Mouse (Mus musculus) heart, embryonic 12.5 days (tissue): ENCODE measurements at regions not wholly inside any gene's neighbourhood (a gene's known extent, or its start where the extent isn't known, plus 50 kb on each side); places are given as distances from the start of the nearest gene placed in this dataset.
A peak's percentile ranks its signal among the peaks of the same experiment; 100 is the strongest.

Experiments used
- ATAC-seq: fragments of 200-750 bp; cut with Nextera tagmentation; 2 replicates; pipeline ENCODE4 v1.8.0; 2017; ENCODE audit warnings: moderate TSS enrichment, moderate library complexity; ENCODE audit not compliant: insufficient number of reproducible peaks, low FRiP score
- H3K27ac ChIP-seq: fragments of 300-500 bp; sonication (generic); 2 replicates; pipeline ENCODE4 v1.5.1; 2016; ENCODE audit warnings: mild to moderate bottlenecking, moderate library complexity; ENCODE audit not compliant: poor library complexity, severe bottlenecking
- H3K27me3 ChIP-seq: fragments of 300-500 bp; sonication (generic); replicated peaks from 2 replicates; pipeline ENCODE4 v1.6.1; 2016; ENCODE audit warnings: mild to moderate bottlenecking, moderate library complexity
- H3K36me3 ChIP-seq: fragments of 300-500 bp; sonication (generic); 2 replicates; pipeline ENCODE4 v1.6.1; 2016; ENCODE audit warnings: mild to moderate bottlenecking, moderate library complexity
- H3K4me1 ChIP-seq: fragments of 300-500 bp; sonication (generic); replicated peaks from 2 replicates; pipeline ENCODE4 v1.6.1; 2016; ENCODE audit warnings: mild to moderate bottlenecking
- H3K4me2 ChIP-seq: fragments of 300-500 bp; sonication (generic); 2 replicates; pipeline ENCODE4 v1.6.1; 2016; ENCODE audit warnings: mild to moderate bottlenecking, moderate library complexity
- H3K4me3 ChIP-seq: fragments of 300-500 bp; sonication (generic); 2 replicates; pipeline ENCODE4 v1.5.1; 2016; ENCODE audit warnings: mild to moderate bottlenecking
- H3K9ac ChIP-seq: fragments of 300-500 bp; sonication (generic); 2 replicates; pipeline ENCODE4 v1.6.1; 2016; ENCODE audit warnings: mild to moderate bottlenecking, moderate library complexity
- H3K9me3 ChIP-seq: fragments of 300-500 bp; sonication (generic); replicated peaks from 2 replicates; pipeline ENCODE4 v1.6.1; 2016; ENCODE audit warnings: mild to moderate bottlenecking, moderate library complexity
- WGBS: fragments of 180-500 bp; shearing (Covaris S2); methylation state at CpG from one replicate; pipeline ENCODE4 v1.1.7; 2016; 5-methylcytosine and 5-hydroxymethylcytosine counted together

DNA sequence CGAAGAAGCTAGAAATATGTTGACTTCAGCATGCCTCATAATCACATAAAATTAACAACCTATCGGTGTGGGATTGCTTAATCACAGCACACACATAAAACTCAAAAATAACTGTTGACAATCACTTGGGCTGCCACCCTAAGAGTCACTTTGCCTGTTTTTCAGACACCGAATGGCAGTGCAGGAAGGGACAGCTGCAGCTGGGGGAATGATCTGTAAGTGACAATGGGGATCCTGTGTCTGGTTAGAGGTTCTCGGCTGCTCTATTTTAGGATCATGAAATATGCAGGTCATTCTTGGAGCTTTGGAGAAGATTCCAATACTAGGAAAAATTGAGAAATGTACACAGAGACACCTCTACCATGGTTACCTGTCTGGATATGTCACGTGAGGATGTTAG, 54.4 kb upstream of the Tcf12 start:
- H3K9ac ChIP-seq, result no peak overlapping the region
- no peaks in the 10 kb centered on the region for H3K36me3 ChIP-seq
- ATAC-seq, result no peak
- H3K4me2 ChIP-seq, result no peak overlapping the region
- no peaks in the 10 kb centered on the region for H3K9me3 ChIP-seq
- H3K4me1 ChIP-seq, result 0 out of 2 replicates have a peak, but pooled peaks cover 13% of the 10 kb centered on the region
- H3K27me3 ChIP-seq, result no peaks in the 10 kb centered on the region
- H3K27ac ChIP-seq, result no peak overlapping the region
- 65% methylated on average over 5 of the region's 5 CpGs for WGBS
- H3K4me3 ChIP-seq, result no peak overlapping the region

- Histone ChIP-seq H3K27ac (no peak overlapping the region), H3K27me3 (no peaks in the 10 kb centered on the region), H3K9me3 (no peaks in the 10 kb centered on the region), H3K4me3 (no peak overlapping the region), H3K36me3 (no peaks in the 10 kb centered on the region), H3K4me2 (no peak overlapping the region), H3K9ac (no peak overlapping the region), H3K4me1 (0 out of 2 replicates have a peak, but pooled peaks cover 13% of the 10 kb centered on the region)
- no peak for ATAC-seq
- 60% methylated on average over 5 of the region's 5 CpGs for WGBS
Observed at GRCm38 (mm10) chr9:72166611-72167010, 54.9 kb upstream of the Tcf12 start.

DNA sequence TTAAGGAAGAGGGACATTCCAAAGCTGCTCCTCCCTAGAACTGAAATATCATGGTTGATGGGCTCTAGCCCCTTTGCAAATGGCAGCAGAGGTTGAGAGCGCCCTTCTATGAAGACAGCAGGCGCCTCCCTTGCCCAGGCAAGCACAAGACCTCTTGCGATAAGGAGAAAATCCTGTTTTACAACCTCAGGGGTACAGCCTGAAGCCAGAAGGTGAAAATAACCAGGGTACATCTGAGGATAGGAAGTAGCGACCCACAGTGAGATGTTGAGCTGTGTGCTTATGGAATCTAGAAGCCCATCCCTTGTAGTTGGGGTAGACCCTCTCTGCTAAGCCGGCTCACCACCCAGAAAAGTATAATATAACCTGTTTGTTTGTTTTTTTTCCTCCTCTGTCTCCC, 57.6 kb upstream of the Tcf12 start:
- H3K4me1 ChIP-seq, result 0 out of 2 replicates have a peak, but pooled peaks cover 13% of the 10 kb centered on the region
- H3K9ac ChIP-seq, result peak overlapping the region; percentile 42; the same call in 1 of the 2 replicates
- WGBS, result 40% methylated on average over 5 of the region's 5 CpGs
- peak overlapping the region; percentile 76 for H3K4me2 ChIP-seq
- H3K9me3 ChIP-seq, result no peaks in the 10 kb centered on the region
- ATAC-seq, result no peak
- no peaks in the 10 kb centered on the region for H3K36me3 ChIP-seq
- peak overlapping the region; percentile 34 for H3K27ac ChIP-seq
- H3K27me3 ChIP-seq, result no peaks in the 10 kb centered on the region
- H3K4me3 ChIP-seq, result peak overlapping the region; percentile 51

DNA sequence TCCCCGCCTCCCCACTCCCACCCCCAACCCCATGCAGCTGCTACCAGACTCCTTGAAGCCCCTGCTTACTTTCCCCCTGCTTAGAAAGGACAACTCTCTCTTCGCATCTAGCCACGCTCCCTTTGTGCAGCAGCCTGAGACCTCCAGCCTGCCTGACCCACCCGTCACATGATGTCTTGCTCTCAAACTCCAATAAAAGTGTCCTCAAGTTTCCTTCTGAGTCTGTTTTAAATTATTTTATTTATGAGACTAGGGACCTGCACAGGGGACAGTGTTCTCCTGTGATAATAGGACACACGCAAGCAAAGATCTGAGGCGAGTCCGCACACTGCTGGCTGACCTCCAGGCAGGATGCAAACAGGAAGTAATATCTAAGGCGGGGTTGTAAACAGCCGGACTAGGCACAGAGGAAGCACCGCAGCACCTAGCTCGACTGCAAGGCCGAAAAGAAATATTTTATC, 58.1 kb upstream of the Tcf12 start:
- no peaks in the 10 kb centered on the region for H3K36me3 ChIP-seq
- H3K4me3 ChIP-seq, result peak overlapping the region; percentile 51
- peak overlapping the region; percentile 76 for H3K4me2 ChIP-seq
- ATAC-seq, result peak; percentile 86; the same call in 1 of the 2 replicates
- H3K4me1 ChIP-seq, result 0 out of 2 replicates have a peak, but pooled peaks cover 13% of the 10 kb centered on the region
- H3K9me3 ChIP-seq, result no peaks in the 10 kb centered on the region
- 3% methylated on average over 12 of the region's 12 CpGs for WGBS
- no peaks in the 10 kb centered on the region for H3K27me3 ChIP-seq
- H3K9ac ChIP-seq, result peak overlapping the region; percentile 42
- peak overlapping the region; percentile 34 for H3K27ac ChIP-seq

- peak overlapping the region; percentile 42; the same call in 1 of the 2 replicates for H3K9ac ChIP-seq
Observed at GRCm38 (mm10) chr9:72170235-72170634, 58.6 kb upstream of the Tcf12 start.

GRCm38 (mm10) chr9:72172331-72172730, 60.7 kb upstream of the Tcf12 start:
- no peak overlapping the region for H3K4me2 ChIP-seq
- H3K36me3 ChIP-seq, result no peaks in the 10 kb centered on the region
- no peaks in the 10 kb centered on the region for H3K27me3 ChIP-seq
- no peaks in the 10 kb centered on the region for H3K9me3 ChIP-seq
- 0 out of 2 replicates have a peak, but pooled peaks cover 9% of the 10 kb centered on the region for H3K4me1 ChIP-seq
- 95% methylated on average over 1 of the region's 1 CpGs for WGBS
- no peak overlapping the region for H3K27ac ChIP-seq
- no peak overlapping the region for H3K9ac ChIP-seq
- H3K4me3 ChIP-seq, result no peak overlapping the region
- ATAC-seq, result no peak

More at GRCm38 (mm10) chr9:72170235-72170634, 58.6 kb upstream of the Tcf12 start:
- H3K36me3 ChIP-seq, result no peaks in the 10 kb centered on the region
- 6% methylated on average over 9 of the region's 9 CpGs for WGBS
- no peaks in the 10 kb centered on the region for H3K9me3 ChIP-seq
- no peaks in the 10 kb centered on the region for H3K27me3 ChIP-seq
- H3K4me2 ChIP-seq, result peak overlapping the region; percentile 76
- 0 out of 2 replicates have a peak, but pooled peaks cover 13% of the 10 kb centered on the region for H3K4me1 ChIP-seq
- peak overlapping the region; percentile 51 for H3K4me3 ChIP-seq
- no peak overlapping the region for H3K27ac ChIP-seq
- no peak for ATAC-seq

GRCm38 (mm10) chr9:72180972-72181371, 69.3 kb upstream of the Tcf12 start:
- H3K36me3 ChIP-seq, result no peaks in the 10 kb centered on the region
- H3K27me3 ChIP-seq, result no peaks in the 10 kb centered on the region
- H3K4me3 ChIP-seq, result no peak overlapping the region
- no peaks in the 10 kb centered on the region for H3K4me1 ChIP-seq
- no peak overlapping the region for H3K27ac ChIP-seq
- 52% methylated on average over 6 of the region's 6 CpGs for WGBS
- no peak overlapping the region for H3K4me2 ChIP-seq
- H3K9me3 ChIP-seq, result no peaks in the 10 kb centered on the region
- H3K9ac ChIP-seq, result no peak overlapping the region
- no peak for ATAC-seq

DNA sequence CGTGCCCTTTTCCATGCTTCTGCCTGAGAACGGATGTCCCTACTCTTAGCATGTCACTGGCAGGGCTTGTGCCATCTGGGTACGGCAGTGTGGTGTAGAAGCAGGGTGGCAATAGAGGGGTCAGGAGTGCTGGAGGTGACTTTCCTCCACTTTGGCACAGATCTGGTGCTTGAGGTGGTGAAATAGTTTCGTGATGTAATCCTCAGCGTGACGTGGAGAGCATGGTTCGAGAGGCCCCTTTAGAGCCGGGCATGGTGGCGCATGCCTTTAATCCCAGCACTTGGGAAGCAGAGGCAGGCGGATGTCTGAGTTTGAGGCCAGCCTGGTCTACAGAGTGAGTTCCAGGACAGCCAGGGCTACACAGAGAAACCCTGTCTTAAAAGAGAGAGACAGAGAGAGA, 71.7 kb upstream of the Tcf12 start:
- no peak overlapping the region for H3K4me3 ChIP-seq
- 88% methylated on average over 10 of the region's 10 CpGs for WGBS
- H3K36me3 ChIP-seq, result no peaks in the 10 kb centered on the region
- no peaks in the 10 kb centered on the region for H3K27me3 ChIP-seq
- no peak for ATAC-seq
- no peaks in the 10 kb centered on the region for H3K4me1 ChIP-seq
- H3K9ac ChIP-seq, result no peak overlapping the region
- H3K9me3 ChIP-seq, result no peaks in the 10 kb centered on the region
- no peak overlapping the region for H3K4me2 ChIP-seq
- no peak overlapping the region for H3K27ac ChIP-seq

GRCm38 (mm10) chr9:72183925-72184324, 72.3 kb upstream of the Tcf12 start:
- no peak overlapping the region for H3K4me3 ChIP-seq
- H3K27me3 ChIP-seq, result no peaks in the 10 kb centered on the region
- H3K9me3 ChIP-seq, result no peaks in the 10 kb centered on the region
- no peak overlapping the region for H3K27ac ChIP-seq
- H3K4me2 ChIP-seq, result no peak overlapping the region
- H3K9ac ChIP-seq, result no peak overlapping the region
- H3K4me1 ChIP-seq, result no peaks in the 10 kb centered on the region
- no peaks in the 10 kb centered on the region for H3K36me3 ChIP-seq
- no peak for ATAC-seq
- WGBS, result 81% methylated on average over 10 of the region's 10 CpGs

- H3K27me3 ChIP-seq, result no peaks in the 10 kb centered on the region
- no peak overlapping the region for H3K27ac ChIP-seq
- no peaks in the 10 kb centered on the region for H3K4me1 ChIP-seq
- no peak overlapping the region for H3K4me2 ChIP-seq
- 81% methylated on average over 7 of the region's 7 CpGs for WGBS
- ATAC-seq, result no peak
- no peaks in the 10 kb centered on the region for H3K9me3 ChIP-seq
- H3K9ac ChIP-seq, result no peak overlapping the region
- no peaks in the 10 kb centered on the region for H3K36me3 ChIP-seq
- no peak overlapping the region for H3K4me3 ChIP-seq
Observed at GRCm38 (mm10) chr9:72189867-72190266, 78.2 kb upstream of the Tcf12 start.

- 76% methylated on average over 4 of the region's 4 CpGs for WGBS
- no peak overlapping the region for H3K9ac ChIP-seq
Observed at GRCm38 (mm10) chr9:72190631-72191030, 79.0 kb upstream of the Tcf12 start.

DNA sequence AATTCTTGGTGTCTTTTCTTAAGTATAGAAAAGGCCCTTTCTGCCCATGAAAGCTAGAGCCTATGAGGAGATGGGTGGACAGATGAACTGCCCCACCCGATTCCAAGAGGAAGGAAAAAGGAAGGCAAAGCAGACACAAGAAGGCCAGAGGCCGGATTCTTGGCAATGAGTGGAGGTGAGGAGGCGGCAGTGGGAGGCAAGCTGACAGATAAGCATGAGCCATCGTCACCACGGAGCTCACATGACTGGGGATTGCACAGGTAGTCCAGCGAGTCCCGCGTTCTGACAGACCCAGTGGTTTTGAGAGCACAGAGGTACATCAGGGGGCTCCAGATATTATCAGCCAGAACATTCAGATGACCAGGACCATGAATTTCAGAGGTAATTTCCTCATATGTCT, 79.4 kb upstream of the Tcf12 start:
- Histone ChIP-seq H3K4me2 (no peak overlapping the region), H3K9ac (no peak overlapping the region), H3K27me3 (no peaks in the 10 kb centered on the region), H3K4me3 (no peak overlapping the region), H3K27ac (no peak overlapping the region), H3K36me3 (no peaks in the 10 kb centered on the region), H3K4me1 (no peaks in the 10 kb centered on the region), H3K9me3 (peaks cover 4% of the 10 kb centered on the region; the same call in 1 of the 2 replicates)
- ATAC-seq, result no peak
- WGBS, result 79% methylated on average over 8 of the region's 8 CpGs

More at GRCm38 (mm10) chr9:72190631-72191030, 79.0 kb upstream of the Tcf12 start:
- no peak for ATAC-seq
- H3K4me2 ChIP-seq, result no peak overlapping the region
- H3K27me3 ChIP-seq, result no peaks in the 10 kb centered on the region
- H3K4me3 ChIP-seq, result no peak overlapping the region
- H3K9me3 ChIP-seq, result no peaks in the 10 kb centered on the region
- no peaks in the 10 kb centered on the region for H3K36me3 ChIP-seq
- no peak overlapping the region for H3K27ac ChIP-seq
- H3K4me1 ChIP-seq, result no peaks in the 10 kb centered on the region
